Mouse (Mus musculus): ENCODE data around the gene Foxi1. TPM values are rescaled to one million over a fixed set of nuclear protein-coding genes. Genes with fewer than 3 reads are reported as not detected.

Gene Foxi1
- total and polyA plus RNA-seq, 3 experiments, result not detected

DNA sequence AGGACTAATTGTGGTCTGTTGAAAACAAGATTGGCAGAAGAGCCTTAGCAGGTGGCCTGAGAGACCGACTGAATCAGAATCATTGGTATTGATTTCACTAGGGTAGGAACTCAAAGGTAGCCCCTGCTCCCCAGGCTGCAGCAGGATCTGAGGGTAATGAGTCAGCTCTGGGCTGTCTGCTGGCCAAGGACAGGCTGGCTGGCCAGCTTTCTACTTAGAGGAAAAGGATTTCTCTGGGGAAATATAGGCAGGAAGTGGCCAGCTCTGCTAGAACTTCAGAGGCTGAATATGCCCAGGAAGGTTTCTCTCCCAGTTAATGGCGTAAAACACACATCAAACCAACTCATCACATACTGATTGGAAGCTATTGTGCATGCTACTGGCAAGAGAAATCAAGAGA, 31.8 kb upstream of the Foxi1 start:
- Histone ChIP-seq H3K9me3 (replicated peaks; ENCODE audit: low read length) (peaks cover 20% of the 10 kb centered on the region), H3K4me2 (ENCODE audit: insufficient read depth, low read depth, poor library complexity, severe bottlenecking) (no peak overlapping the region), H3K79me2 (replicated peaks; ENCODE audit: control insufficient read depth, extremely low read depth, insufficient read depth, poor library complexity, severe bottlenecking) (no peaks in the 10 kb centered on the region), H3K36me3 (replicated peaks in 1 of 2; ENCODE audit: control insufficient read depth in 1 of 2, insufficient read depth in 1 of 2, low read length in 1 of 2) (peaks cover 88 to 100% of the 10 kb centered on the region in 2 experiments), H3K27me3 (replicated peaks) (no peaks in the 10 kb centered on the region), H3K4me1 (ENCODE audit: control insufficient read depth in 1 of 2, insufficient read depth in 2 of 2) (no peaks in the 10 kb centered on the region), H3K27ac (ENCODE audit: insufficient read depth, low read depth) (no peak overlapping the region), H3K4me3 (replicated peaks in 1 of 3; ENCODE audit: low read depth in 2 of 3, low read length in 2 of 3, poor library complexity in 1 of 3) (no peak overlapping the region), H3K9ac (ENCODE audit: insufficient read depth, low read depth) (no peak overlapping the region)
- in situ Hi-C loops (cut with MboI; ENCODE audit: low pct_ligation_motif_present, low pct_unique_long_range_greater_than_20kb, low sequenced_read_pairs), result loop anchor here (25.0 kb wide), 1 partner anchor 573 kb away; no protein-coding TSS in a partner anchor
- no peak for DNase-seq (ENCODE audit: extremely low read depth)
- dilution Hi-C loops (cut with MboI; ENCODE audit: extremely low pct_ligation_motif_present, extremely low pct_unique_long_range_greater_than_20kb, low sequenced_read_pairs), result no loop called here
- TF ChIP-seq NRF1 (IDR thresholded peaks at IDR 0.05; ENCODE audit: low read depth, low read length), result no peak
- TF ChIP-seq TBP (conservative IDR thresholded peaks at IDR 0.05; ENCODE audit: low read depth, low read length), result no peak
- 0 out of 2 replicates have a peak, but pooled peaks have one; percentile 4 for TF ChIP-seq POLR2A (IDR thresholded peaks at IDR 0.05; ENCODE audit: low read depth, low read length)
- no peak for TF ChIP-seq ELF1 (IDR thresholded peaks at IDR 0.05; ENCODE audit: low read depth, low read length)

DNA sequence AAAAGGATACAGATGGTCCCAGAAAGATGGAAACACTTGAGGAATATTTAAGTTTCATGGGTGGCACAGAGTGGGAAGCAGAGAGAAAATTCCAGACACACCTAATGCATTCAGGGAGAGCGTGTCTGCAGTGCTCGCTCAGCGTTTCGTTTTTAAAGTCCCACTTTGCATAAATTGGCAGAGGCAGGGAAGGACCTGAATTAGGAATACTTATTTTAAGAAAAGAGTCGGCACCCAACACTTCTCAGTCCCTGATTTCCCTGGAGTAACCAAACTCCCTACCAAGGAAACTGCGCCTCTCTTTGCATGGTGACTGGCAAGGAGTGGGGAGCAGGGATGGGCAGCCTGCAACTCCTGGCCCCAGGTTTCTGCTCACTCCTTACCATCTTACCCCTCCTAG, 29.0 kb upstream of the Foxi1 start:
- no peak for TF ChIP-seq RCOR1 (conservative IDR thresholded peaks at IDR 0.05; ENCODE audit: low read depth, low read length)
- no peak for TF ChIP-seq E2F4 (IDR thresholded peaks at IDR 0.05; ENCODE audit: insufficient replicate concordance, low read depth, low read length)
- TF ChIP-seq SMC3 (IDR thresholded peaks at IDR 0.05; ENCODE audit: low read depth, low read length), result no peak
- Histone ChIP-seq H3K9me3 (replicated peaks; ENCODE audit: low read length) (peaks cover 8% of the 10 kb centered on the region), H3K9ac (ENCODE audit: insufficient read depth, low read depth) (no peak overlapping the region), H3K4me2 (ENCODE audit: insufficient read depth, low read depth, poor library complexity, severe bottlenecking) (no peak overlapping the region), H3K4me1 (ENCODE audit: control insufficient read depth in 1 of 2, insufficient read depth in 2 of 2) (no peaks in the 10 kb centered on the region), H3K36me3 (replicated peaks in 1 of 2; ENCODE audit: control insufficient read depth in 1 of 2, insufficient read depth in 1 of 2, low read length in 1 of 2) (peaks cover 84 to 100% of the 10 kb centered on the region in 2 experiments), H3K27ac (ENCODE audit: insufficient read depth, low read depth) (no peak overlapping the region), H3K79me2 (replicated peaks; ENCODE audit: control insufficient read depth, extremely low read depth, insufficient read depth, poor library complexity, severe bottlenecking) (no peaks in the 10 kb centered on the region), H3K27me3 (replicated peaks) (no peaks in the 10 kb centered on the region), H3K4me3 (replicated peaks in 1 of 3; ENCODE audit: low read depth in 2 of 3, low read length in 2 of 3, poor library complexity in 1 of 3) (no peak overlapping the region)
- dilution Hi-C loops (cut with MboI; ENCODE audit: extremely low pct_ligation_motif_present, extremely low pct_unique_long_range_greater_than_20kb, low sequenced_read_pairs) (no loop called here), in situ Hi-C loops (cut with MboI; ENCODE audit: low pct_ligation_motif_present, low pct_unique_long_range_greater_than_20kb, low sequenced_read_pairs) (loop anchor here (25.0 kb wide), 1 partner anchor 575 kb away; no protein-coding TSS in a partner anchor)
- DNase-seq (ENCODE audit: extremely low read depth), result no peak

DNA sequence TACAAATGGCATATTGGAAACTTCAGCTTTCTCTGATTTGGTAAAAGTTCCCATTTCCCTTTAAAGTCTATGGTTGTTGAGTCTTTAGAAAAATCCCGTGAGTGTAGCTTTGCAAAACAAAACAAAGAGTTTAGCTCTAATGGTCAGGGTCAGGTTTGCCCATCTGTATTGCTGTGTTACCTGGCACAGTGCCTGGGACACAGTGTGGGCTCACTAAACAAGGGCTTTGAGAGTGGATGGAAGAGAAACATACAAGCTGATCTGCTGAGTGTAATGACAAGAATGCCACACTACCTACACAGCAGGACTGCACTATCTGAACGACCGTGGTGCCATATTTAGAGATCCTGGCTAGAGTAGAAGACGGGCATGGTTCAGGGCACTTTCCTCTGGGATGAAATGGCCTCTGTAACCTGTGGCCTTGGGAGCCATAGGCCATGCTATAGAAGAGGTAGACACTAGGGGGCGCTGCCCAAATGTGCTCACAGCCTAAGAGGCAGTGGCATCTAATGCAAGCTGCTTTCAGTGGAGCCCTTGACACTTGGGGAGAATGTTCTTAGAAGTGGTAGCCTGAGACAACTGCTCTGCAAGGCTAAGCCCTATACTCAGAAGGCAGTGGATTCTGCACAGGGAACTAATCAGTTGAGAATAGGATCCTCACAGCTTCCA, 28.3 kb upstream of the Foxi1 start:
- in situ Hi-C loops (cut with MboI; ENCODE audit: low pct_ligation_motif_present, low pct_unique_long_range_greater_than_20kb, low sequenced_read_pairs), result loop anchor here (25.0 kb wide), 1 partner anchor 576 kb away; no protein-coding TSS in a partner anchor
- dilution Hi-C loops (cut with MboI; ENCODE audit: extremely low pct_ligation_motif_present, extremely low pct_unique_long_range_greater_than_20kb, low sequenced_read_pairs), result no loop called here
- Histone ChIP-seq H3K79me2 (replicated peaks; ENCODE audit: control insufficient read depth, extremely low read depth, insufficient read depth, poor library complexity, severe bottlenecking) (no peaks in the 10 kb centered on the region), H3K27me3 (replicated peaks) (no peaks in the 10 kb centered on the region), H3K9ac (ENCODE audit: insufficient read depth, low read depth) (no peak overlapping the region), H3K9me3 (replicated peaks; ENCODE audit: low read length) (peaks cover 4% of the 10 kb centered on the region), H3K36me3 (replicated peaks in 1 of 2; ENCODE audit: control insufficient read depth in 1 of 2, insufficient read depth in 1 of 2, low read length in 1 of 2) (peaks cover 85 to 100% of the 10 kb centered on the region in 2 experiments), H3K4me1 (ENCODE audit: control insufficient read depth in 1 of 2, insufficient read depth in 2 of 2) (no peaks in the 10 kb centered on the region), H3K4me3 (replicated peaks in 1 of 3; ENCODE audit: low read depth in 2 of 3, low read length in 2 of 3, poor library complexity in 1 of 3) (no peak overlapping the region), H3K4me2 (ENCODE audit: insufficient read depth, low read depth, poor library complexity, severe bottlenecking) (no peak overlapping the region), H3K27ac (ENCODE audit: insufficient read depth, low read depth) (no peak overlapping the region)
- TF ChIP-seq ZMIZ1 (IDR thresholded peaks at IDR 0.05; ENCODE audit: low read depth, low read length), result no peak
- no peak for TF ChIP-seq USF2 (conservative IDR thresholded peaks at IDR 0.05; ENCODE audit: low read depth, low read length)
- TF ChIP-seq ZC3H11A (IDR thresholded peaks at IDR 0.05; ENCODE audit: low read depth, low read length), result no peak
- TF ChIP-seq MYC (IDR thresholded peaks at IDR 0.05; ENCODE audit: low read depth, low read length), result 0 out of 2 replicates have a peak, but pooled peaks have one; percentile 24
- 0 out of 2 replicates have a peak, but pooled peaks have one; percentile 21 for TF ChIP-seq NELFE (IDR thresholded peaks at IDR 0.05; ENCODE audit: low read depth, low read length)
- TF ChIP-seq MEF2A (IDR thresholded peaks at IDR 0.05; ENCODE audit: borderline replicate concordance, low read depth, low read length), result no peak
- TF ChIP-seq CTCF (conservative IDR thresholded peaks at IDR 0.05 in 1 of 2, IDR thresholded peaks at IDR 0.05 in 1 of 2; ENCODE audit: low read depth in 2 of 2, low read length in 2 of 2), result peak; percentile 79 to 90
- TF ChIP-seq SIN3A (IDR thresholded peaks at IDR 0.05; ENCODE audit: low read length), result no peak
- TF ChIP-seq E2F4 (IDR thresholded peaks at IDR 0.05; ENCODE audit: insufficient replicate concordance, low read depth, low read length), result no peak
- peak; percentile 48 for TF ChIP-seq SMC3 (IDR thresholded peaks at IDR 0.05; ENCODE audit: low read depth, low read length)
- TF ChIP-seq RAD21 (IDR thresholded peaks at IDR 0.05; ENCODE audit: low read depth, low read length), result peak; percentile 48
- DNase-seq (ENCODE audit: extremely low read depth), result peak; percentile 70
